Mouse (Mus musculus) left cerebral cortex, postnatal 14 days (tissue): ENCODE measurements at regions not wholly inside any gene's neighbourhood (a gene's known extent, or its start where the extent isn't known, plus 50 kb on each side); places are given as distances from the start of the nearest gene placed in this dataset.
"Not testable (repeated sequence)": the region's sequence is repeated elsewhere in the genome, so short reads cannot be mapped to it uniquely, and the experiment has no call there.

Source experiments
- DNase-seq, 2 experiments: peaks; one replicate each; pipeline ENCODE4 v3.0.0; 2021 to 2022; ENCODE audit warnings: low spot score in 2 of 2, mixed read lengths in 1 of 2
- intact Hi-C: fragments of 180-260 bp; cut with DNase I; formaldehyde crosslinking; loops from one replicate; pipeline ENCODE4 v1.15.1; 2025

DNA sequence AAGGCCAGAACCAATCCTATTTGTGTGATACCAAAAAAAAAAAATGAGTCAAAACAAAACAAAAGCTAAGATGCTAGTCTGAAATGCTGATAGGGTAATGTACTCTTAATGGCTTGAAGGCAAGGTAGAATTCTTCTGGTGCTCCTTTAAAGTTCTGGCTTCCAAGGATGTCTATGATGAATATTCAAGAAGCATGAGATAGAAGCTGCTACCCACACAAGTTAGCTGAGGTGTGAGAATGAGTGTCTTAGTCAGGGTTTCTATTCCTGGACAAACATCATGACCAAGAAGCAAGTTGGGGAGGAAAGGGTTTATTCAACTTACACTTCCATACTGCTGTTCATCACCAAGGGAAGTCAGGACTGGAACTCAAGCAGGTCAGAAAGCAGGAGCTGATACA, 173.6 kb upstream of the Masp1 start:
- intact Hi-C loops = not testable (repeated sequence)
- peak in 1 of 2 experiments; percentile 33 for DNase-seq

DNA sequence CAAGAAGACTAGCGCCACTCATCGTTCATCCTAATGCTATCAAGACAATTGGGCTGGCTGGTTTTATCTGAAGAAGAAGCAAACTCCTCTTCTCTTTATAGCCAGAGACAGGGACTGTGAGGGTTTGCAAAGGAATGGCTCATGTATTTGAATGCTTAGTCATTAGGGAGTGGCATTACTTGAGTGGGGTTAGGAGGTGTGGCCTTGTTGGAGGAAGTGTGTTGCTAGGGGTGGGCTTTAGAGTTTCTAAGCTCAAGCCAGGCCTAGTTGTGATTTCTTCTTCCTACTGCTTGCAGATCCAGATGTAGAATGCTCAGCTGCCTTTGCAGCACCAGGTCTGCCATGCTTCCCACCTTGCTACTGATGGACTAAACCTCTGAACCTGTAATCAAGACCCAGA, 169.4 kb upstream of the Masp1 start:
- intact Hi-C loops = no loop called here
- DNase-seq = no peak

- intact Hi-C loops = no loop called here
Measured at GRCm38 (mm10) chr16:23686783-23687182, 166.2 kb upstream of the Masp1 start.

DNA sequence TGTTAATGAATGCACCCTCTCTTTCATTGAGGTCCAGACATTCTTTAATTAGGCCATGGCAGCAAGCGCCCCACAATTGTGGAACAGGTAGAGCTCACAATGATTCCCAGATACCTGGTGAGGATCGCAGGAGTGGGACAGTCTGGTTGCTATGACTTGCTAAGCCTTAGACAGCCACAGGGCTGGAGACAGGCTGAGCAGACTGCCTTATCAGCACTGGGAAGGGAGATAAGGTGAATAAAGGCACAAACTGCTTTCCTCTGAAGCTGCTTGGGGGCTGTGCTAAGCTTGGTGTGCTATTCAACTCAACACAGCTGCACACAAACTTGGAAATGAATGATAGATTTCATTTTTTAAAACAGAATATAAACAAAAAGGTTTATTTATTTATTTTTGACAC, 159.8 kb upstream of the Masp1 start:
- DNase-seq = no peak
- intact Hi-C loops = no loop called here

More at GRCm38 (mm10) chr16:23686783-23687182, 166.2 kb upstream of the Masp1 start:
- peak; percentile 4 to 16 for DNase-seq

DNA sequence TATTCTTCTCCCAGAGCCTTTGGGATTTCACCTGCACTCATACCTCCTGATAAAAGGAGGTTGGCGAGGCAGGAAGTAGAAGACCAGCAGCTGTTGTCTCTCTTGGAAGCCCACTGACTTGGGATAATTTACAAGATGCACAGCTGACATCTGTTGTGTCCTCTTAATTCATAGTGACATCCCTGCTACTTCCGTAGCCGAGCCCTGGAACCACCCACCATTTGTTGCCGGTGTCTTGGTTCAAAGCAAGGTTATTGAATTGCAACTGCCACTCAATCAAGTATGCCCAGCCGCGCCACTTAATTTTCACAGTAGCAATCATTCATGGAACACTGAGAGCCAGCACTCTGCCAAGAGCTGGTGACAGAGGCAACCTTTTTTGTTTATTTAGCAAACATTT, 151.8 kb upstream of the Masp1 start:
- intact Hi-C loops = no loop called here

GRCm38 (mm10) chr16:23670161-23670560, 149.5 kb upstream of the Masp1 start:
- DNase-seq = no peak
- intact Hi-C loops = no loop called here

More for the DNA sequence above, 151.8 kb upstream of the Masp1 start:
- DNase-seq = no peak

DNA sequence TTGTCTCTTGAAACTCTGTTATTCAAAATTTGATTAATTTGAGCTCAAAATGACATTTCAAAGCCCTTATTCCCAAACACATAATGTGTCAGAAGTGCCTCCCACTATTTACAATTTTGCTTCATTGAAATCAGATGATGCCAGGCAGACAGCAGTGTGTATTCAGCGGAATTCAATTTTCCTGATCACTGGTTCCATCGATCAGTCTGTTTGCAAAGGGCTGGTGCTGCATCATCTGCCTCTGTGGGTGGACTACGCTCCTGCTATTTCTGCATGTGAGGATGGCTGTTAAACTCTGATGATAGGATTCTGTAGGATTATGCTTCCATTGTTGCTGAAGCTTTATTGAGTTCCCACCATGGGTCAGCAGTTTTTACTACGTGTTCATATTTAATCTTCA, 149.0 kb upstream of the Masp1 start:
- no peak for DNase-seq
- intact Hi-C loops = no loop called here
